Mouse (Mus musculus) G1E (cell line): Measurements from ENCODE around the gene Polr2c.

Source experiments
- CTCF ChIP-seq: IDR thresholded peaks from 2 replicates; pipeline ENCODE4 v1.5.1; 2012; ENCODE audit warnings: low read depth, low read length, inconsistent platforms, mixed read lengths
- GATA1 ChIP-seq: IDR thresholded peaks from 2 replicates; pipeline ENCODE4 v1.6.1; 2012; ENCODE audit warnings: borderline replicate concordance, low read length, inconsistent platforms, mixed read lengths
- GATA2 ChIP-seq: IDR thresholded peaks from 2 replicates; pipeline ENCODE4 v1.6.1; 2012; ENCODE audit warnings: low read depth, low read length, inconsistent platforms, borderline replicate concordance
- POLR2AphosphoS5 ChIP-seq: IDR thresholded peaks from 2 replicates; pipeline ENCODE4 v1.6.1; 2012; ENCODE audit warnings: low read depth, low read length, inconsistent platforms; ENCODE audit not compliant: insufficient replicate concordance
- TAL1 ChIP-seq: conservative IDR thresholded peaks from 2 replicates; pipeline ENCODE4 v1.6.1; 2012; ENCODE audit warnings: low read depth, low read length, inconsistent platforms, mixed read lengths

- TF ChIP-seq CTCF (no peak), POLR2AphosphoS5 (no peak), GATA1 (no peak), GATA2 (no peak), TAL1 (no peak)
Measured at GRCm38 (mm10) chr8:94820553-94820952, 36.7 kb upstream of the Polr2c start.
